Mouse (Mus musculus) urinary bladder, postnatal 10 days (tissue): ENCODE measurements around the gene Smchd1.
A peak's percentile ranks its signal among the peaks of the same experiment; 100 is the strongest.
"Not testable (repeated sequence)": the region's sequence is repeated elsewhere in the genome, so short reads cannot be mapped to it uniquely, and the experiment has no call there.

Experiments used
- DNase-seq: peaks from one replicate; pipeline ENCODE4 v3.0.0; 2022; ENCODE audit warnings: low spot score

Smchd1 gene

GRCm38 (mm10) chr17:71474762-71475704 lies at the start of gene Smchd1:
Gene Smchd1 (minus strand): TSS chr17:71475343.
- peak; percentile 79 for DNase-seq

- DNase-seq, result no peak
Observed at GRCm38 (mm10) chr17:71510297-71510696, 35.2 kb upstream of the Smchd1 start.

GRCm38 (mm10) chr17:71506832-71507231 lies 31.7 kb upstream of the Smchd1 start:
- no peak for DNase-seq

GRCm38 (mm10) chr17:71495784-71496183 lies 20.6 kb upstream of the Smchd1 start:
- DNase-seq, result no peak

GRCm38 (mm10) chr17:71491332-71491686 lies 16.2 kb upstream of the Smchd1 start:
- DNase-seq, result no peak

GRCm38 (mm10) chr17:71490666-71491331 lies 15.7 kb upstream of the Smchd1 start:
- DNase-seq, result no peak

- DNase-seq, result no peak
Observed at GRCm38 (mm10) chr17:71489703-71490461, 14.7 kb upstream of the Smchd1 start.

GRCm38 (mm10) chr17:71486231-71486851 lies 11.2 kb upstream of the Smchd1 start:
- no peak for DNase-seq

GRCm38 (mm10) chr17:71485791-71486230 lies 10.7 kb upstream of the Smchd1 start:
- DNase-seq, result no peak

GRCm38 (mm10) chr17:71484711-71485110 lies 9.6 kb upstream of the Smchd1 start:
- no peak for DNase-seq

- no peak for DNase-seq
Observed at GRCm38 (mm10) chr17:71483418-71484060, 8.4 kb upstream of the Smchd1 start.

- no peak for DNase-seq
Observed at GRCm38 (mm10) chr17:71479381-71479901, 4.3 kb upstream of the Smchd1 start.

- DNase-seq, result no peak
Observed at GRCm38 (mm10) chr17:71477481-71477880, 2.3 kb upstream of the Smchd1 start.

GRCm38 (mm10) chr17:71476346-71477020 lies 1.3 kb upstream of the Smchd1 start:
- no peak for DNase-seq

- DNase-seq, result peak; percentile 19
Observed at GRCm38 (mm10) chr17:71475705-71476089, 554 bp upstream of the Smchd1 start.

GRCm38 (mm10) chr17:71474128-71474527 lies 1.0 kb downstream of the Smchd1 start:
- DNase-seq, result no peak

GRCm38 (mm10) chr17:71471261-71471660 lies 3.9 kb downstream of the Smchd1 start:
- no peak for DNase-seq

- DNase-seq, result no peak
Observed at GRCm38 (mm10) chr17:71460312-71460711, 14.8 kb downstream of the Smchd1 start.

- no peak for DNase-seq
Observed at GRCm38 (mm10) chr17:71459818-71460217, 15.3 kb downstream of the Smchd1 start, which contains the start of gene Gm4707. Gene Gm4707 (minus strand): TSS chr17:71459918.

GRCm38 (mm10) chr17:71457361-71457760 lies 17.8 kb downstream of the Smchd1 start:
- DNase-seq, result not testable (repeated sequence)
